Mouse (Mus musculus) stomach, postnatal 0 days (tissue): ENCODE data around the gene Wbp2. TPM values are rescaled to one million over a fixed set of nuclear protein-coding genes. Genes with fewer than 3 reads are reported as not detected.
"Not testable (repeated sequence)": the region's sequence is repeated elsewhere in the genome, so short reads cannot be mapped to it uniquely, and the experiment has no call there.

ENCODE experiments used
- ATAC-seq: fragments of 200-750 bp; cut with Nextera tagmentation; 2 replicates; pipeline ENCODE4 v1.8.0; 2017; ENCODE audit not compliant: low FRiP score, low TSS enrichment
- DNase-seq: peaks from one replicate; pipeline ENCODE4 v3.0.0-alpha.2; 2016; ENCODE audit warnings: low spot score
- H3K27ac ChIP-seq: fragments of 300-500 bp; sonication (generic); replicated peaks from 2 replicates; pipeline ENCODE4 v1.5.1; 2014; ENCODE audit warnings: mild to moderate bottlenecking, control low read depth
- H3K27me3 ChIP-seq: fragments of 300-500 bp; sonication (generic); 2 replicates; pipeline ENCODE4 v1.6.1; 2014; ENCODE audit warnings: low read length; ENCODE audit not compliant: control insufficient read depth, insufficient read depth
- H3K36me3 ChIP-seq: fragments of 300-500 bp; sonication (generic); 2 replicates; pipeline ENCODE4 v1.6.1; 2014; ENCODE audit warnings: low read length, mixed read lengths; ENCODE audit not compliant: control insufficient read depth, insufficient read depth
- H3K4me1 ChIP-seq: fragments of 300-500 bp; sonication (generic); replicated peaks from 2 replicates; pipeline ENCODE4 v1.6.1; 2014; ENCODE audit warnings: antibody characterized with exemption; ENCODE audit not compliant: control insufficient read depth, insufficient read depth
- H3K4me2 ChIP-seq: fragments of 300-500 bp; sonication (generic); replicated peaks from 2 replicates; pipeline ENCODE4 v1.6.1; 2014; ENCODE audit warnings: low read depth, mild to moderate bottlenecking, control low read depth, moderate library complexity
- H3K4me3 ChIP-seq: fragments of 300-500 bp; sonication (generic); 2 replicates; pipeline ENCODE4 v1.5.1; 2014; ENCODE audit warnings: low read depth, low read length, control low read depth
- H3K9ac ChIP-seq: fragments of 300-500 bp; sonication (generic); 2 replicates; pipeline ENCODE4 v1.6.1; 2014; ENCODE audit warnings: mild to moderate bottlenecking, low read length, control low read depth, mixed read lengths
- H3K9me3 ChIP-seq: fragments of 300-500 bp; sonication (generic); 2 replicates; pipeline ENCODE4 v1.6.1; 2016; ENCODE audit warnings: low read length; ENCODE audit not compliant: control insufficient read depth
- CTCF ChIP-seq: IDR thresholded peaks from 2 replicates; pipeline ENCODE4 v1.5.1; 2016; ENCODE audit warnings: antibody characterized with exemption, low read depth, mild to moderate bottlenecking, moderate library complexity
- EP300 ChIP-seq: optimal IDR thresholded peaks from 2 replicates; pipeline ENCODE3; 2016; ENCODE audit warnings: antibody characterized with exemption
- WGBS: fragments of 180-500 bp; shearing (Covaris S2); extraction: QIAGEN DNeasy Blood & Tissue Kit; methylation state at CpG from one replicate; pipeline ENCODE4 v1.1.7; 2014; 5-methylcytosine and 5-hydroxymethylcytosine counted together
- polyA plus RNA-seq: library from polyadenylated mRNA; unstranded; fragments of >200 nt; fragmentation: Nextera tagmentation; extraction: Ambion mirVana; gene quantifications from 2 replicates; pipeline ENCODE4 v1.2.1, GENCODE M21; 2015

Wbp2 gene
- polyA plus RNA-seq, 1 experiment from 2014 or later = 71.0 TPM

GRCm38 (mm10) chr11:116126261-116126660, 39.5 kb upstream of the Wbp2 start:
- WGBS = 94% methylated on average over 15 of the region's 15 CpGs

GRCm38 (mm10) chr11:116121731-116122245, 35.0 kb upstream of the Wbp2 start:
- not testable (repeated sequence) for H3K27ac ChIP-seq, H3K4me1 ChIP-seq, H3K9ac ChIP-seq, H3K4me2 ChIP-seq, H3K4me3 ChIP-seq, DNase-seq, ATAC-seq, H3K36me3 ChIP-seq, H3K9me3 ChIP-seq, H3K27me3 ChIP-seq
- 85% methylated on average over 8 of the region's 8 CpGs for WGBS

More at GRCm38 (mm10) chr11:116126261-116126660, 39.5 kb upstream of the Wbp2 start:
- TF ChIP-seq CTCF (no peak), EP300 (no peak)
- H3K4me3 ChIP-seq = no peak overlapping the region
- H3K9ac ChIP-seq = no peak overlapping the region
- no peaks in the 10 kb centered on the region for H3K9me3 ChIP-seq
- H3K27me3 ChIP-seq = no peaks in the 10 kb centered on the region
- ATAC-seq (no peak), DNase-seq (no peak)
- peaks cover 11% of the 10 kb centered on the region for H3K4me1 ChIP-seq
- H3K36me3 ChIP-seq = peaks cover 8% of the 10 kb centered on the region; the same call in 1 of the 2 replicates
- H3K4me2 ChIP-seq = no peak overlapping the region
- H3K27ac ChIP-seq = no peak overlapping the region

- peak; percentile 60 for TF ChIP-seq CTCF
- TF ChIP-seq EP300 = no peak
- no peak for DNase-seq
- Histone ChIP-seq H3K9ac (no peak overlapping the region), H3K36me3 (0 out of 2 replicates have a peak, but pooled peaks cover 1% of the 10 kb centered on the region), H3K9me3 (no peaks in the 10 kb centered on the region), H3K4me1 (no peaks in the 10 kb centered on the region), H3K27ac (no peak overlapping the region), H3K4me2 (no peak overlapping the region), H3K27me3 (no peaks in the 10 kb centered on the region), H3K4me3 (no peak overlapping the region)
- ATAC-seq = no peak
Observed at GRCm38 (mm10) chr11:116117819-116118218, 31.0 kb upstream of the Wbp2 start.

- no peak overlapping the region for H3K9ac ChIP-seq
- WGBS = 69% methylated on average over 12 of the region's 12 CpGs
- no peak overlapping the region for H3K4me3 ChIP-seq
- no peak overlapping the region for H3K27ac ChIP-seq
- H3K36me3 ChIP-seq = no peaks in the 10 kb centered on the region
- no peaks in the 10 kb centered on the region for H3K9me3 ChIP-seq
- DNase-seq = no peak
- H3K4me2 ChIP-seq = no peak overlapping the region
- H3K27me3 ChIP-seq = no peaks in the 10 kb centered on the region
- no peaks in the 10 kb centered on the region for H3K4me1 ChIP-seq
- ATAC-seq = 0 out of 2 replicates have a peak, but pooled peaks have one; percentile 19
- TF ChIP-seq CTCF (no peak), EP300 (no peak)
Observed at GRCm38 (mm10) chr11:116117241-116117640, 30.4 kb upstream of the Wbp2 start.

GRCm38 (mm10) chr11:116111611-116112203, 24.9 kb upstream of the Wbp2 start:
- no peaks in the 10 kb centered on the region for H3K9me3 ChIP-seq
- H3K9ac ChIP-seq = no peak overlapping the region
- H3K4me2 ChIP-seq = no peak overlapping the region
- no peaks in the 10 kb centered on the region for H3K36me3 ChIP-seq
- no peaks in the 10 kb centered on the region for H3K27me3 ChIP-seq
- H3K4me3 ChIP-seq = no peak overlapping the region
- DNase-seq (no peak), ATAC-seq (no peak)
- peaks cover 12% of the 10 kb centered on the region for H3K4me1 ChIP-seq
- TF ChIP-seq CTCF (0 out of 2 replicates have a peak, but pooled peaks have one; percentile 22), EP300 (no peak)
- WGBS = 92% methylated on average over 19 of the region's 19 CpGs
- H3K27ac ChIP-seq = no peak overlapping the region

GRCm38 (mm10) chr11:116111067-116111466, 24.3 kb upstream of the Wbp2 start:
- ATAC-seq (no peak), DNase-seq (no peak)
- 0 out of 2 replicates have a peak overlapping the region, but pooled peaks have one; percentile 79 for H3K4me2 ChIP-seq
- 0 out of 2 replicates have a peak, but pooled peaks cover 2% of the 10 kb centered on the region for H3K36me3 ChIP-seq
- no peak for TF ChIP-seq EP300
- peak; percentile 46; the same call in 1 of the 2 replicates for TF ChIP-seq CTCF
- peak overlapping the region; percentile 71; the same call in 1 of the 2 replicates for H3K4me3 ChIP-seq
- peak overlapping the region; percentile 86; the same call in 1 of the 2 replicates for H3K27ac ChIP-seq
- no peaks in the 10 kb centered on the region for H3K27me3 ChIP-seq
- H3K9me3 ChIP-seq = no peaks in the 10 kb centered on the region
- H3K9ac ChIP-seq = no peak overlapping the region
- H3K4me1 ChIP-seq = peaks cover 16% of the 10 kb centered on the region
- 80% methylated on average over 4 of the region's 4 CpGs for whole genome bisulfite sequencing
